Mouse (Mus musculus) limb, embryonic 15.5 days (tissue): ENCODE measurements around the gene Chp2. TPM values are rescaled to one million over a fixed set of nuclear protein-coding genes. Genes with fewer than 3 reads are reported as not detected.

Source experiments
- polyA plus RNA-seq: library from polyadenylated mRNA; unstranded; fragments of >200 nt; fragmentation: Nextera tagmentation; extraction: Ambion mirVana; gene quantifications from 2 replicates; pipeline ENCODE4 v1.2.1, GENCODE M21; 2015

Gene Chp2
- polyA plus RNA-seq, 1 experiment from 2014 or later, result 0.29 TPM

Other genes with a start within 250 kb of the Chp2 start
- gene Cog7, start 237.8 kb upstream of the Chp2 start, polyA plus RNA-seq, result 24.8 and 26.6 TPM in 2 replicates
- 92.5 and 96.5 TPM in 2 replicates for gene Gga2, start 198.3 kb upstream of the Chp2 start, polyA plus RNA-seq
- gene Ubfd1, start 152.3 kb upstream of the Chp2 start, polyA plus RNA-seq, result 51.0 and 65.2 TPM in 2 replicates
- gene Ears2, start 152.2 kb upstream of the Chp2 start, polyA plus RNA-seq, result 16.0 and 16.3 TPM in 2 replicates
- 553 and 558 TPM in 2 replicates for gene Ndufab1, start 117.6 kb upstream of the Chp2 start, polyA plus RNA-seq
- 10.5 and 12.3 TPM in 2 replicates for gene Palb2, start 86.5 kb upstream of the Chp2 start, polyA plus RNA-seq
- gene Dctn5, start 86.5 kb upstream of the Chp2 start, polyA plus RNA-seq, result 122 and 125 TPM in 2 replicates
- 86.2 and 92.1 TPM in 2 replicates for gene Plk1, start 60.1 kb upstream of the Chp2 start, polyA plus RNA-seq
- not detected in 2 replicates for gene Ern2, start 33.3 kb upstream of the Chp2 start, polyA plus RNA-seq
- 8.4 and 10.2 TPM in 2 replicates for gene Prkcb, start 69.3 kb downstream of the Chp2 start, polyA plus RNA-seq